Mouse (Mus musculus): ENCODE data around the gene 1500009L16Rik.

Gene 1500009L16Rik

GRCm38 (mm10) chr10:83722579-83723031, at the start of gene 1500009L16Rik:
1500009L16Rik (plus strand) TSS chr10:83722865.
- peak; percentile 67 for DNase-seq (ENCODE audit: low read depth, low spot score)

- DNase-seq (ENCODE audit: low read depth, low spot score), result no peak
Observed at GRCm38 (mm10) chr10:83681334-83681733, 41.3 kb upstream of the 1500009L16Rik start.

- no peak for DNase-seq (ENCODE audit: low read depth, low spot score)
Observed at GRCm38 (mm10) chr10:83688215-83688614, 34.5 kb upstream of the 1500009L16Rik start.

- DNase-seq (ENCODE audit: low read depth, low spot score), result no peak
Observed at GRCm38 (mm10) chr10:83692175-83692895, 30.3 kb upstream of the 1500009L16Rik start.

GRCm38 (mm10) chr10:83696226-83696625, 26.4 kb upstream of the 1500009L16Rik start:
- DNase-seq (ENCODE audit: low read depth, low spot score), result no peak

GRCm38 (mm10) chr10:83706628-83707027, 16.0 kb upstream of the 1500009L16Rik start:
- DNase-seq (ENCODE audit: low read depth, low spot score), result no peak

- DNase-seq (ENCODE audit: low read depth, low spot score), result no peak
Observed at GRCm38 (mm10) chr10:83709920-83710319, 12.7 kb upstream of the 1500009L16Rik start.

GRCm38 (mm10) chr10:83711769-83712168, 10.9 kb upstream of the 1500009L16Rik start:
- DNase-seq (ENCODE audit: low read depth, low spot score), result no peak

GRCm38 (mm10) chr10:83718855-83719474, 3.7 kb upstream of the 1500009L16Rik start:
- DNase-seq (ENCODE audit: low read depth, low spot score), result no peak

GRCm38 (mm10) chr10:83723055-83723454, 390 bp downstream of the 1500009L16Rik start:
- DNase-seq (ENCODE audit: low read depth, low spot score), result no peak

GRCm38 (mm10) chr10:83724351-83725059, 1.8 kb downstream of the 1500009L16Rik start:
- no peak for DNase-seq (ENCODE audit: low read depth, low spot score)

- DNase-seq (ENCODE audit: low read depth, low spot score), result no peak
Observed at GRCm38 (mm10) chr10:83726164-83726563, 3.5 kb downstream of the 1500009L16Rik start.

GRCm38 (mm10) chr10:83727846-83728245, 5.2 kb downstream of the 1500009L16Rik start:
- no peak for DNase-seq (ENCODE audit: low read depth, low spot score)

GRCm38 (mm10) chr10:83728529-83728928, 5.9 kb downstream of the 1500009L16Rik start:
- DNase-seq (ENCODE audit: low read depth, low spot score), result no peak

GRCm38 (mm10) chr10:83729076-83729475, 6.4 kb downstream of the 1500009L16Rik start:
- DNase-seq (ENCODE audit: low read depth, low spot score), result no peak

- no peak for DNase-seq (ENCODE audit: low read depth, low spot score)
Observed at GRCm38 (mm10) chr10:83729492-83729891, 6.8 kb downstream of the 1500009L16Rik start.

- no peak for DNase-seq (ENCODE audit: low read depth, low spot score)
Observed at GRCm38 (mm10) chr10:83733725-83734124, 11.1 kb downstream of the 1500009L16Rik start.

- no peak for DNase-seq (ENCODE audit: low read depth, low spot score)
Observed at GRCm38 (mm10) chr10:83738996-83739655, 16.5 kb downstream of the 1500009L16Rik start.

GRCm38 (mm10) chr10:83744656-83745055, 22.0 kb downstream of the 1500009L16Rik start:
- no peak for DNase-seq (ENCODE audit: low read depth, low spot score)

- DNase-seq (ENCODE audit: low read depth, low spot score), result no peak
Observed at GRCm38 (mm10) chr10:83753056-83753455, 30.4 kb downstream of the 1500009L16Rik start.

GRCm38 (mm10) chr10:83757343-83757962, 34.8 kb downstream of the 1500009L16Rik start:
- DNase-seq (ENCODE audit: low read depth, low spot score), result no peak
